Mouse (Mus musculus) urinary bladder, postnatal 36 days (tissue): Measurements from ENCODE around the gene Dus1l.
"Not testable (repeated sequence)": the region's sequence is repeated elsewhere in the genome, so short reads cannot be mapped to it uniquely, and the experiment has no call there.

Experiments
- DNase-seq, 2 experiments: peaks; one replicate each; pipeline ENCODE4 v3.0.0; 2022; ENCODE audit warnings: low spot score in 2 of 2, mixed read lengths in 1 of 2

Dus1l gene

GRCm38 (mm10) chr11:120777123-120777522 lies 19.1 kb downstream of the Dus1l start:
- no peak for DNase-seq

- DNase-seq = peak; percentile 91 to 95
Observed at GRCm38 (mm10) chr11:120775774-120776469, 20.3 kb downstream of the Dus1l start.

- no peak for DNase-seq
Observed at GRCm38 (mm10) chr11:120773463-120774190, 22.6 kb downstream of the Dus1l start.

GRCm38 (mm10) chr11:120772749-120773148 lies 23.5 kb downstream of the Dus1l start:
- no peak for DNase-seq

GRCm38 (mm10) chr11:120768206-120768605 lies 28.0 kb downstream of the Dus1l start:
- DNase-seq = no peak

- DNase-seq = not testable (repeated sequence)
Observed at GRCm38 (mm10) chr11:120767023-120767422, 29.2 kb downstream of the Dus1l start.

GRCm38 (mm10) chr11:120763121-120763999 lies 32.8 kb downstream of the Dus1l start:
- DNase-seq = not testable (repeated sequence)

GRCm38 (mm10) chr11:120762672-120763041 lies 33.5 kb downstream of the Dus1l start, which contains the start of gene Hmga1b:
Gene Hmga1b (plus strand): TSS chr11:120762794.
- DNase-seq = not testable (repeated sequence)

GRCm38 (mm10) chr11:120761811-120762671 lies 34.2 kb downstream of the Dus1l start:
- no peak for DNase-seq

- DNase-seq = no peak
Observed at GRCm38 (mm10) chr11:120760236-120760635, 36.0 kb downstream of the Dus1l start.

- no peak for DNase-seq
Observed at GRCm38 (mm10) chr11:120751606-120752005, 44.6 kb downstream of the Dus1l start.

GRCm38 (mm10) chr11:120749430-120749829 lies 46.8 kb downstream of the Dus1l start:
- peak in 1 of 2 experiments; percentile 36 for DNase-seq

GRCm38 (mm10) chr11:120747974-120748373 lies 48.2 kb downstream of the Dus1l start:
- no peak for DNase-seq

GRCm38 (mm10) chr11:120744121-120744701 lies 52.0 kb downstream of the Dus1l start:
- no peak for DNase-seq

- DNase-seq = no peak
Observed at GRCm38 (mm10) chr11:120740981-120741380, 55.2 kb downstream of the Dus1l start.
